Comparison of ENCODE assay signal across 16 mouse cellular contexts in the genomic region with DNA sequence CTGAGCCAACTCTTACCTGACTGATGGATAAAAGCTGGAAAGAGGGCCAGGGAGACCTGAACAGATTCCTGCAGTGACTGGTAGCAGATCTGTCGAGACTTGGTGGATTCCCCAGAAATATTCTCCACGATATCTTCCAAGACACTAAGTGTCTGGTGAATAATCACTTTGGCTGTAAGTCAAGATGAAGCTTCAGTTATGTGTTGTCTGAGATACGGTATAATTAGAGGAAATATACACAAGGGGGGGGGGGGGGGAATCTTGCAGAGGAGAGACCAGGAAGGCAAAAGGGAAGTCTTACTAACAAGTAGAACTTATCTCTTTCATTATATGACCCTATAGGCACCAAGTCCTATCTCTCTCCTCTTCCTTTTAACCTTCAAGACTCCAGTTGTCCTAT. TPM values are rescaled to one million over a fixed set of nuclear protein-coding genes. Genes with fewer than 3 reads are reported as not detected.
"Had no signal": no experiment of that assay in that cellular context is flagged by ENCODE, and none has a peak within 500 bp of the region (broad histone marks: within the 10 kb centered on the region; RNA-seq: fewer than 3 reads in every experiment).

No protein-coding gene starts in this region.

- H3K4me2 ChIP-seq: liver, embryonic 12.5 days; midbrain, embryonic 13.5 days; midbrain, embryonic 15.5 days; stomach, embryonic 15.5 days had no signal

- H3K9me3 ChIP-seq: liver, embryonic 12.5 days; midbrain, embryonic 10.5 days; midbrain, embryonic 13.5 days; midbrain, embryonic 15.5 days; stomach, embryonic 15.5 days had no signal

- H3K27ac ChIP-seq: liver, embryonic 12.5 days; liver, embryonic 14.5 days; midbrain, embryonic 10.5 days; midbrain, embryonic 13.5 days; midbrain, embryonic 15.5 days; stomach, embryonic 15.5 days; stomach, postnatal 0 days had no signal

- DNase-seq: lung, adult 2 months; lung, postnatal 10 days; right cerebral cortex, postnatal 14 days; thymus, adult 2 months; thymus, postnatal 25 days; thymus, postnatal 4 days had no signal

- ATAC-seq: liver, embryonic 12.5 days; midbrain, embryonic 13.5 days; midbrain, embryonic 15.5 days had no signal

- H3K27me3 ChIP-seq: liver, embryonic 12.5 days; midbrain, embryonic 13.5 days; midbrain, embryonic 15.5 days; stomach, embryonic 15.5 days had no signal

- H3K4me3 ChIP-seq: liver, embryonic 12.5 days; midbrain, embryonic 10.5 days; midbrain, embryonic 13.5 days; midbrain, embryonic 15.5 days; myocyte; stomach, embryonic 15.5 days had no signal

- H3K9ac ChIP-seq: liver, embryonic 12.5 days; liver, embryonic 14.5 days; midbrain, embryonic 13.5 days; midbrain, embryonic 15.5 days; stomach, embryonic 15.5 days had no signal

- H3K4me1 ChIP-seq: midbrain, embryonic 10.5 days; midbrain, embryonic 13.5 days; midbrain, embryonic 15.5 days; stomach, embryonic 15.5 days had no signal

RNA-seq across cellular contexts. Expression of gene Gsg1l, which starts 27.7 kb away (rescaled TPM):
- total RNA-seq: megakaryocyte, adult 5-6 weeks; megakaryocyte-erythroid progenitor cell, adult 5-6 weeks had no signal
- polyA plus RNA-seq: liver, embryonic 12.5 days; myocyte had no signal
